Mouse (Mus musculus) midbrain, embryonic 11.5 days (tissue): ENCODE data around the gene Lmntd1. TPM values are rescaled to one million over a fixed set of nuclear protein-coding genes. Genes with fewer than 3 reads are reported as not detected.

ENCODE experiments used
- ATAC-seq: fragments of 200-750 bp; cut with Nextera tagmentation; 2 replicates; pipeline ENCODE4 v1.8.0; 2017; ENCODE audit warnings: moderate TSS enrichment, moderate library complexity; ENCODE audit not compliant: low FRiP score
- DNase-seq: peaks from one replicate; pipeline ENCODE4 v3.0.0; 2015; ENCODE audit warnings: low spot score; ENCODE audit errors: missing footprints
- H3K27ac ChIP-seq: fragments of 300-500 bp; sonication (generic); 2 replicates; pipeline ENCODE4 v1.5.1; 2014; ENCODE audit warnings: low read depth, low read length
- H3K27me3 ChIP-seq: fragments of 300-500 bp; sonication (generic); 2 replicates; pipeline ENCODE4 v1.6.1; 2014; ENCODE audit warnings: mild to moderate bottlenecking, low read length, moderate library complexity, mixed read lengths; ENCODE audit not compliant: control insufficient read depth, insufficient read depth
- H3K36me3 ChIP-seq: fragments of 300-500 bp; sonication (generic); 2 replicates; pipeline ENCODE4 v1.6.1; 2014; ENCODE audit warnings: mild to moderate bottlenecking, low read length, moderate library complexity, mixed read lengths; ENCODE audit not compliant: control insufficient read depth, insufficient read depth
- H3K4me1 ChIP-seq: fragments of 300-500 bp; sonication (generic); 2 replicates; pipeline ENCODE4 v1.6.1; 2014; ENCODE audit warnings: low read length; ENCODE audit not compliant: control insufficient read depth, insufficient read depth
- H3K4me2 ChIP-seq: fragments of 300-500 bp; sonication (generic); 2 replicates; pipeline ENCODE4 v1.6.1; 2014; ENCODE audit warnings: mild to moderate bottlenecking, moderate library complexity
- H3K4me3 ChIP-seq: fragments of 300-500 bp; sonication (generic); 2 replicates; pipeline ENCODE4 v1.5.1; 2014; ENCODE audit warnings: low read depth, low read length
- H3K9ac ChIP-seq: fragments of 300-500 bp; sonication (generic); 2 replicates; pipeline ENCODE4 v1.6.1; 2014; ENCODE audit warnings: low read length
- H3K9me3 ChIP-seq: fragments of 300-500 bp; sonication (generic); 2 replicates; pipeline ENCODE4 v1.6.1; 2016; ENCODE audit warnings: low read length; ENCODE audit not compliant: control insufficient read depth
- WGBS: fragments of 180-500 bp; shearing (Covaris S2); extraction: QIAGEN DNeasy Blood & Tissue Kit; methylation state at CpG from one replicate; pipeline ENCODE4 v1.1.7; 2014; 5-methylcytosine and 5-hydroxymethylcytosine counted together
- polyA plus RNA-seq: library from polyadenylated mRNA; unstranded; fragments of >200 nt; fragmentation: Nextera tagmentation; extraction: Ambion mirVana; gene quantifications from 2 replicates; pipeline ENCODE4 v1.2.1, GENCODE M21; 2014

The Lmntd1 gene
- polyA plus RNA-seq, 1 experiment from 2014 or later = 0.18 TPM

- Histone ChIP-seq H3K4me2 (no peak overlapping the region), H3K27me3 (no peaks in the 10 kb centered on the region), H3K9me3 (no peaks in the 10 kb centered on the region), H3K27ac (no peak overlapping the region), H3K4me1 (peaks cover 4% of the 10 kb centered on the region), H3K9ac (no peak overlapping the region), H3K4me3 (no peak overlapping the region), H3K36me3 (no peaks in the 10 kb centered on the region)
- no peak for DNase-seq
- no peak for ATAC-seq
- 92% methylated on average over 4 of the region's 4 CpGs for WGBS
Observed at GRCm38 (mm10) chr6:145576762-145577161, 37.4 kb downstream of the Lmntd1 start.

DNA sequence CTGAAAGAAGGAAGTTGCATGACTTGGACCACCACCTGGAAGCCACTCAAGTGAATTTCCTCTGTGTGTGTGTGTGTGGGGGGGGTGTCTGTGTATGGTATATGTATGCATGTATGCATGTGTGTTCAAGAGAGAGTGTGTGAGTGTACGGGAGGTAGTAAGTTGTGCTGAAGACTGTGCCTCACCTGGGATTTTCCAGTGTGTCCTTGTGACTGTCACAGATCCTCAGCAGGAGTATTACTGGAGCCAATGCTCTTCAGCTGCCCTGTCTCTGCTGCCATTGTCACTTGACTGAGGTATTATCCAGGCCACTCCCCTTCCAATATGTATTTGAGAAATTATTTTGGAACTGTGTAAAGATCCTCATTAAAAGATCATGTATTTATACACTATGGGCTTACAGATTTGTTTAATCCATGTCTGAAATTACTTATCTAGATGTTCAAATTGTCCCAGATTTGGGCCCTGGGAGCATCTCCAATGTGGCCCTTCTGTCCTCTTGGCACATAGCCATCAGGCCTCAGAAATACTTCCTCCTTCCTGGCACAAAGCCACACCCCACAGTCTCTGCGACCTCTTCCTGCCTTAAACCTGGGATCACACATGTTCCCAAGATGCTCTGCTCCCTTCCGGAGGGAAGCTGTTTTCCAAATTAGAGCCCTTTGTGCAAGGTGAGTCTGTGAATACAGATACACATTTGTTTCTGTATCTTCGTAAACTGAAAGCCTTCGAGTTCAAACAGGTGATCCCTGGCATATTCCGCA is 40.7 kb downstream of the Lmntd1 start:
- no peak overlapping the region for H3K9ac ChIP-seq
- WGBS = 87% methylated on average over 6 of the region's 6 CpGs
- H3K4me3 ChIP-seq = no peak overlapping the region
- H3K27me3 ChIP-seq = no peaks in the 10 kb centered on the region
- H3K4me2 ChIP-seq = no peak overlapping the region
- H3K36me3 ChIP-seq = no peaks in the 10 kb centered on the region
- no peaks in the 10 kb centered on the region for H3K9me3 ChIP-seq
- ATAC-seq (no peak), DNase-seq (no peak)
- H3K4me1 ChIP-seq = no peaks in the 10 kb centered on the region; the same call in 1 of the 2 replicates
- no peak overlapping the region for H3K27ac ChIP-seq

- Histone ChIP-seq H3K4me1 (no peaks in the 10 kb centered on the region), H3K27me3 (no peaks in the 10 kb centered on the region), H3K9me3 (no peaks in the 10 kb centered on the region), H3K4me2 (no peak overlapping the region), H3K4me3 (no peak overlapping the region), H3K9ac (no peak overlapping the region), H3K36me3 (no peaks in the 10 kb centered on the region), H3K27ac (no peak overlapping the region)
- 84% methylated on average over 3 of the region's 3 CpGs for WGBS
- ATAC-seq (no peak), DNase-seq (no peak)
Observed at GRCm38 (mm10) chr6:145568701-145569100, 45.4 kb downstream of the Lmntd1 start.

GRCm38 (mm10) chr6:145567832-145568231 is 46.3 kb downstream of the Lmntd1 start:
- Histone ChIP-seq H3K4me3 (no peak overlapping the region), H3K27ac (no peak overlapping the region), H3K4me2 (no peak overlapping the region), H3K36me3 (no peaks in the 10 kb centered on the region), H3K27me3 (no peaks in the 10 kb centered on the region), H3K9ac (no peak overlapping the region), H3K9me3 (no peaks in the 10 kb centered on the region), H3K4me1 (no peaks in the 10 kb centered on the region)
- no peak for DNase-seq
- ATAC-seq = no peak
- WGBS = 94% methylated on average over 3 of the region's 3 CpGs

DNA sequence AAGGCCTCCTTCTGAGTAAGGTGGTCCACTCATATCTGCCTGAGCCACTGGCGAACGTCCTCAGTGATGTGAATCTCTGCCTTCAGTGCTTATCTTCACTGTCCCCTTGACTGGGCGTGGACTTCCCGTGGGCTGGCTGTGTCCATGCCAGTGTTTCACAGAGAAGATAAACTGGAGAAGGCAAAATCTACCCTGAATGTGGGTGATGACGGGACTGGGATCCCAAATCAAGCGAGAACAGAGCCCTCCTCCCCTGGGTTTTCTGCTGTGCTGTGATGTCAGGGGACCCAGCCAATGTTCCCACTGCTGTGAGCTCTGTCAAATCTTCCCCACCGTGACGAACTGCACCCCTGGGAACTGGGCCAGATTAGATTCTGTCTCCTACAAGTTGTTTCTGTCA is 46.8 kb downstream of the Lmntd1 start:
- H3K27ac ChIP-seq = no peak overlapping the region

DNA sequence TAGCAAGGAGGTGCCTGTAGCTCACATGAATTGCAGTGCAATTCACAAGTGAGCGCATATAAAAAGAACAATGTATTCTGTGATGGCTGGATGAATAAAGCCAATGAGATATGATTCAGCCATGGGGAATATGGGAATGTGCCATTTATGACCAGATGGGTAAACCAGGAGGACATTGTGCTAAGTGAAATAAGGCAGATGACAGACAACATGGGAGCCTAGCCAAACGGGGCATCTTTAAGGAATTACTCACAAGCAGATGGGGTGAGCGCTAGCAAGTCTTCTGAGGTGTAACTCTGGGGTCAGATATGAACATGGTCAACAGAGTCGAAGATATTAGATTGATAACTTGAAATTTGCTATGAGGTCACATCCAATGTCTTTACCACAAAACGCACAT is 48.5 kb downstream of the Lmntd1 start:
- 90% methylated on average over 5 of the region's 5 CpGs for WGBS
- H3K4me2 ChIP-seq = no peak overlapping the region
- no peaks in the 10 kb centered on the region for H3K36me3 ChIP-seq
- H3K9me3 ChIP-seq = no peaks in the 10 kb centered on the region
- DNase-seq (no peak), ATAC-seq (no peak)
- H3K27ac ChIP-seq = no peak overlapping the region
- H3K4me3 ChIP-seq = no peak overlapping the region
- H3K4me1 ChIP-seq = no peaks in the 10 kb centered on the region
- H3K9ac ChIP-seq = no peak overlapping the region
- no peaks in the 10 kb centered on the region for H3K27me3 ChIP-seq

More for the DNA sequence above, 46.8 kb downstream of the Lmntd1 start:
- Histone ChIP-seq H3K4me1 (no peaks in the 10 kb centered on the region), H3K27me3 (no peaks in the 10 kb centered on the region), H3K9me3 (no peaks in the 10 kb centered on the region), H3K36me3 (no peaks in the 10 kb centered on the region), H3K4me2 (no peak overlapping the region), H3K4me3 (no peak overlapping the region), H3K9ac (no peak overlapping the region)
- ATAC-seq = no peak
- no peak for DNase-seq
- 85% methylated on average over 8 of the region's 8 CpGs for WGBS

- no peaks in the 10 kb centered on the region for H3K27me3 ChIP-seq
- H3K4me1 ChIP-seq = no peaks in the 10 kb centered on the region
- H3K27ac ChIP-seq = no peak overlapping the region
- H3K36me3 ChIP-seq = no peaks in the 10 kb centered on the region
- H3K4me2 ChIP-seq = no peak overlapping the region
- ATAC-seq (no peak), DNase-seq (no peak)
- 79% methylated on average over 4 of the region's 4 CpGs for WGBS
- no peak overlapping the region for H3K9ac ChIP-seq
- no peak overlapping the region for H3K4me3 ChIP-seq
- no peaks in the 10 kb centered on the region for H3K9me3 ChIP-seq
Observed at GRCm38 (mm10) chr6:145564671-145565070, 49.4 kb downstream of the Lmntd1 start.

DNA sequence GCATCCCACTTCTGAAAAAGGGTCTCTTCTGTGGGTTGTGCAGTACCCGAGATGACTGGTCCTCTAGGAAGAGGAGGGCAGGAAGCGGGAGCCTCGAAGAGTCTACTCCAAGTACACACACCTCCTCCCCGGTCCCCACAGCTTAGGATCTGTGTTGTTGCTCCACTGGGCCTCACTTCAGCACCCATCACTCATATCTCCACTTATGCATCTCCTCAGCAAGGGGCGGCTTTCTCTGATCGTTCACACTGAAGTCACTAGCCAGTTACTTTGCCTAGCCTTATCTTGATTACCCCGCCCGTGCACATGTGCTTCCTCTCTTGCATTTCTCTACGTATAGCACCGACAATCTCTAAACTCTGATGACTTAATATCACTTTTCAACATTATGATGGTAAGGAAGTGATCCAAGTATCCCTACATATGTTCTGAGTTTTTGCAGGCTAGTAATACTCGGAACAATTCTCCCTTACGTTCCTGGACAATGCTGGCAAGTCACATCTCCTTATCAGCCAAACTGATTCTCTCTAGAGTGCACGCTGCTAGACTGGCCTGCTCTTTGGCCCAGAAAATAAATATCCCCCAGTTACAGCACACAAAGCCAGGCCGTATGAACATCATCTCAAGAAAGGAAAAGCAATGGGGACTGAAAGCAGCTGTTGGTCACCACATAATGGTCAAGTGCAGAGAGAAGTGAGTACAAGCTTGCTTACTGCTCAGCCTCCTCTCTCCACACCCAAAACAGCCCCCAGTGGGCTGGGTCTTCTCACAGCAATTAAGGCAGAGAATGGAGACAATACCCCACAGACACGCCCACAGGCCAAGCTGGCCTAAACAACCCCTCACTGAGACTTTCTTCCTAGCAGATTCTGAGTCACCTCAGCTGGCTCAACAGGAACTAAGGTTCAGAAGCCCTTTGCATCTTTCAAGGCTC is 56.8 kb downstream of the Lmntd1 start:
- no peak overlapping the region for H3K4me3 ChIP-seq
- no peak for DNase-seq
- WGBS = 82% methylated on average over 15 of the region's 15 CpGs

DNA sequence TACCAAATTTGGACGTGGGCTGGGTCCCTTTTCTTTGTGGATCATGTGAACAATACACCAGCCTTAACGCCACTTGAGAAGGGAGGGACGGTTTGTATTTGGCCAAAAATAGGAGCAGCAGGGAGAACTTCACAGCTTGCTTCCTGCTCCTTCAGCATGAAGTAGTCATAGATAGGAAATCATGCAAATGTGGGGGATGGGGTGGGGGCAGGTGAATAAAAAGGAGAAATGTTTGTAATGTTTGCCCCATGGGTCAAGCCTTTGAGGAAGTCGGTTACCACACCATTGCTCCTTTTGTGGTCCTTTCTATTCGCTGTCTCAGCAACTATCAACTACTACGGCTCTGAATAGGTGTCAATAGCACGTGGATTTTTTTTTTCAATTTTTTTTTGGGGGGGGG is 60.9 kb downstream of the Lmntd1 start:
- Histone ChIP-seq H3K27ac (no peak overlapping the region), H3K27me3 (no peaks in the 10 kb centered on the region), H3K9me3 (no peaks in the 10 kb centered on the region), H3K9ac (no peak overlapping the region), H3K36me3 (no peaks in the 10 kb centered on the region), H3K4me3 (no peak overlapping the region), H3K4me2 (no peak overlapping the region), H3K4me1 (no peaks in the 10 kb centered on the region)
- 79% methylated on average over 7 of the region's 7 CpGs for WGBS
- DNase-seq (no peak), ATAC-seq (no peak)

More for the DNA sequence above, 56.8 kb downstream of the Lmntd1 start:
- H3K36me3 ChIP-seq = no peaks in the 10 kb centered on the region
- no peaks in the 10 kb centered on the region for H3K9me3 ChIP-seq
- H3K4me2 ChIP-seq = no peak overlapping the region
- no peak overlapping the region for H3K9ac ChIP-seq
- ATAC-seq = no peak
- no peaks in the 10 kb centered on the region for H3K4me1 ChIP-seq
- no peak overlapping the region for H3K27ac ChIP-seq
- no peaks in the 10 kb centered on the region for H3K27me3 ChIP-seq
